Mouse (Mus musculus): ENCODE measurements around the gene Hoxb5. TPM values are rescaled to one million over a fixed set of nuclear protein-coding genes. Genes with fewer than 3 reads are reported as not detected.

The Hoxb5 gene
- polyA plus RNA-seq, 1 experiment from 2014 or later: 7.5 TPM

GRCm38 (mm10) chr11:96332105-96332504, 29.0 kb downstream of the Hoxb5 start:
- no peak for TF ChIP-seq CTCF (IDR thresholded peaks at IDR 0.05; ENCODE audit: low read depth)
- TF ChIP-seq EP300 (optimal IDR thresholded peaks at IDR 0.05): no peak
- Histone ChIP-seq H3K9me3 (ENCODE audit: control insufficient read depth, low read length) (no peaks in the 10 kb centered on the region), H3K4me2 (replicated peaks; ENCODE audit: low read depth) (peak overlapping the region; percentile 66), H3K27ac (replicated peaks) (peak overlapping the region; percentile 94), H3K36me3 (ENCODE audit: control insufficient read depth, insufficient read depth, low read length) (no peaks in the 10 kb centered on the region), H3K4me1 (replicated peaks; ENCODE audit: control insufficient read depth, insufficient read depth) (0 out of 2 replicates have a peak, but pooled peaks cover 9% of the 10 kb centered on the region), H3K9ac (ENCODE audit: low read length) (peak overlapping the region; percentile 76), H3K4me3 (ENCODE audit: low read depth, low read length) (peak overlapping the region; percentile 53), H3K27me3 (ENCODE audit: control insufficient read depth, insufficient read depth, low read length) (no peaks in the 10 kb centered on the region; the same call in 1 of the 2 replicates)
- DNase-seq (ENCODE audit: low spot score) (no peak), ATAC-seq (ENCODE audit: low FRiP score, low TSS enrichment) (no peak)
- 5% methylated on average over 8 of the region's 8 CpGs for WGBS

GRCm38 (mm10) chr11:96332618-96333032, 29.5 kb downstream of the Hoxb5 start:
- TF ChIP-seq CTCF (IDR thresholded peaks at IDR 0.05; ENCODE audit: low read depth) (no peak), EP300 (optimal IDR thresholded peaks at IDR 0.05) (no peak)
- DNase-seq (ENCODE audit: low spot score) (no peak), ATAC-seq (ENCODE audit: low FRiP score, low TSS enrichment) (peak; percentile 59; the same call in 1 of the 2 replicates)
- Histone ChIP-seq H3K9ac (ENCODE audit: low read length) (peak overlapping the region; percentile 76), H3K4me1 (replicated peaks; ENCODE audit: control insufficient read depth, insufficient read depth) (0 out of 2 replicates have a peak, but pooled peaks cover 9% of the 10 kb centered on the region), H3K4me2 (replicated peaks; ENCODE audit: low read depth) (peak overlapping the region; percentile 66), H3K4me3 (ENCODE audit: low read depth, low read length) (peak overlapping the region; percentile 53), H3K27me3 (ENCODE audit: control insufficient read depth, insufficient read depth, low read length) (no peaks in the 10 kb centered on the region; the same call in 1 of the 2 replicates), H3K27ac (replicated peaks) (peak overlapping the region; percentile 94), H3K9me3 (ENCODE audit: control insufficient read depth, low read length) (no peaks in the 10 kb centered on the region), H3K36me3 (ENCODE audit: control insufficient read depth, insufficient read depth, low read length) (no peaks in the 10 kb centered on the region)
- 9% methylated on average over 35 of the region's 35 CpGs for WGBS

GRCm38 (mm10) chr11:96333241-96334001, 30.3 kb downstream of the Hoxb5 start:
- Histone ChIP-seq H3K4me3 (ENCODE audit: low read depth, low read length) (peak overlapping the region; percentile 53), H3K4me2 (replicated peaks; ENCODE audit: low read depth) (peak overlapping the region; percentile 66), H3K9ac (ENCODE audit: low read length) (peak overlapping the region; percentile 76), H3K9me3 (ENCODE audit: control insufficient read depth, low read length) (no peaks in the 10 kb centered on the region), H3K36me3 (ENCODE audit: control insufficient read depth, insufficient read depth, low read length) (no peaks in the 10 kb centered on the region), H3K27ac (replicated peaks) (peak overlapping the region; percentile 94), H3K4me1 (replicated peaks; ENCODE audit: control insufficient read depth, insufficient read depth) (peaks cover 12% of the 10 kb centered on the region; the same call in 1 of the 2 replicates), H3K27me3 (ENCODE audit: control insufficient read depth, insufficient read depth, low read length) (no peaks in the 10 kb centered on the region)
- DNase-seq (ENCODE audit: low spot score) (no peak), ATAC-seq (ENCODE audit: low FRiP score, low TSS enrichment) (peak; percentile 43)
- WGBS: 15% methylated on average over 17 of the region's 17 CpGs
- no peak for TF ChIP-seq EP300 (optimal IDR thresholded peaks at IDR 0.05)
- no peak for TF ChIP-seq CTCF (IDR thresholded peaks at IDR 0.05; ENCODE audit: low read depth)

- H3K27me3 ChIP-seq (ENCODE audit: control insufficient read depth, insufficient read depth, low read length): no peaks in the 10 kb centered on the region
- H3K36me3 ChIP-seq (ENCODE audit: control insufficient read depth, insufficient read depth, low read length): no peaks in the 10 kb centered on the region
- DNase-seq (ENCODE audit: low spot score) (no peak), ATAC-seq (ENCODE audit: low FRiP score, low TSS enrichment) (no peak)
- peak overlapping the region; percentile 53 for H3K4me3 ChIP-seq (ENCODE audit: low read depth, low read length)
- TF ChIP-seq EP300 (optimal IDR thresholded peaks at IDR 0.05) (no peak), CTCF (IDR thresholded peaks at IDR 0.05; ENCODE audit: low read depth) (no peak)
- H3K4me2 ChIP-seq (replicated peaks; ENCODE audit: low read depth): peak overlapping the region; percentile 66
- H3K9ac ChIP-seq (ENCODE audit: low read length): peak overlapping the region; percentile 76; the same call in 1 of the 2 replicates
- peak overlapping the region; percentile 94 for H3K27ac ChIP-seq (replicated peaks)
- WGBS: 26% methylated on average over 2 of the region's 2 CpGs
- no peaks in the 10 kb centered on the region for H3K9me3 ChIP-seq (ENCODE audit: control insufficient read depth, low read length)
- peaks cover 14% of the 10 kb centered on the region for H3K4me1 ChIP-seq (replicated peaks; ENCODE audit: control insufficient read depth, insufficient read depth)
These were observed 30.8 kb downstream of the Hoxb5 start for GRCm38 (mm10) chr11:96334002-96334364.

GRCm38 (mm10) chr11:96334998-96335397, 31.9 kb downstream of the Hoxb5 start:
- Histone ChIP-seq H3K36me3 (ENCODE audit: control insufficient read depth, insufficient read depth, low read length) (no peaks in the 10 kb centered on the region), H3K4me1 (replicated peaks; ENCODE audit: control insufficient read depth, insufficient read depth) (peaks cover 17% of the 10 kb centered on the region), H3K4me2 (replicated peaks; ENCODE audit: low read depth) (peak overlapping the region; percentile 66), H3K9me3 (ENCODE audit: control insufficient read depth, low read length) (no peaks in the 10 kb centered on the region), H3K27me3 (ENCODE audit: control insufficient read depth, insufficient read depth, low read length) (no peaks in the 10 kb centered on the region), H3K4me3 (ENCODE audit: low read depth, low read length) (no peak overlapping the region), H3K9ac (ENCODE audit: low read length) (no peak overlapping the region), H3K27ac (replicated peaks) (peak overlapping the region; percentile 94; the same call in 1 of the 2 replicates)
- TF ChIP-seq CTCF (IDR thresholded peaks at IDR 0.05; ENCODE audit: low read depth) (no peak), EP300 (optimal IDR thresholded peaks at IDR 0.05) (no peak)
- DNase-seq (ENCODE audit: low spot score): no peak
- 44% methylated on average over 3 of the region's 3 CpGs for whole genome bisulfite sequencing
- ATAC-seq (ENCODE audit: low FRiP score, low TSS enrichment): no peak

- 29% methylated on average over 2 of the region's 2 CpGs for WGBS
- no peaks in the 10 kb centered on the region for H3K27me3 ChIP-seq (ENCODE audit: control insufficient read depth, insufficient read depth, low read length)
- H3K9ac ChIP-seq (ENCODE audit: low read length): peak overlapping the region; percentile 23; the same call in 1 of the 2 replicates
- peaks cover 17% of the 10 kb centered on the region for H3K4me1 ChIP-seq (replicated peaks; ENCODE audit: control insufficient read depth, insufficient read depth)
- DNase-seq (ENCODE audit: low spot score) (no peak), ATAC-seq (ENCODE audit: low FRiP score, low TSS enrichment) (no peak)
- peak overlapping the region; percentile 53 for H3K27ac ChIP-seq (replicated peaks)
- 0 out of 2 replicates have a peak overlapping the region, but pooled peaks have one; percentile 2 for H3K4me2 ChIP-seq (replicated peaks; ENCODE audit: low read depth)
- TF ChIP-seq CTCF (IDR thresholded peaks at IDR 0.05; ENCODE audit: low read depth) (no peak), EP300 (optimal IDR thresholded peaks at IDR 0.05) (no peak)
- no peaks in the 10 kb centered on the region for H3K9me3 ChIP-seq (ENCODE audit: control insufficient read depth, low read length)
- no peaks in the 10 kb centered on the region for H3K36me3 ChIP-seq (ENCODE audit: control insufficient read depth, insufficient read depth, low read length)
- no peak overlapping the region for H3K4me3 ChIP-seq (ENCODE audit: low read depth, low read length)
These were observed 33.5 kb downstream of the Hoxb5 start for GRCm38 (mm10) chr11:96336597-96336996.

All from stomach, postnatal 0 days (tissue).